Comparison of ENCODE assay signal across 11 mouse cellular contexts in the genomic region with DNA sequence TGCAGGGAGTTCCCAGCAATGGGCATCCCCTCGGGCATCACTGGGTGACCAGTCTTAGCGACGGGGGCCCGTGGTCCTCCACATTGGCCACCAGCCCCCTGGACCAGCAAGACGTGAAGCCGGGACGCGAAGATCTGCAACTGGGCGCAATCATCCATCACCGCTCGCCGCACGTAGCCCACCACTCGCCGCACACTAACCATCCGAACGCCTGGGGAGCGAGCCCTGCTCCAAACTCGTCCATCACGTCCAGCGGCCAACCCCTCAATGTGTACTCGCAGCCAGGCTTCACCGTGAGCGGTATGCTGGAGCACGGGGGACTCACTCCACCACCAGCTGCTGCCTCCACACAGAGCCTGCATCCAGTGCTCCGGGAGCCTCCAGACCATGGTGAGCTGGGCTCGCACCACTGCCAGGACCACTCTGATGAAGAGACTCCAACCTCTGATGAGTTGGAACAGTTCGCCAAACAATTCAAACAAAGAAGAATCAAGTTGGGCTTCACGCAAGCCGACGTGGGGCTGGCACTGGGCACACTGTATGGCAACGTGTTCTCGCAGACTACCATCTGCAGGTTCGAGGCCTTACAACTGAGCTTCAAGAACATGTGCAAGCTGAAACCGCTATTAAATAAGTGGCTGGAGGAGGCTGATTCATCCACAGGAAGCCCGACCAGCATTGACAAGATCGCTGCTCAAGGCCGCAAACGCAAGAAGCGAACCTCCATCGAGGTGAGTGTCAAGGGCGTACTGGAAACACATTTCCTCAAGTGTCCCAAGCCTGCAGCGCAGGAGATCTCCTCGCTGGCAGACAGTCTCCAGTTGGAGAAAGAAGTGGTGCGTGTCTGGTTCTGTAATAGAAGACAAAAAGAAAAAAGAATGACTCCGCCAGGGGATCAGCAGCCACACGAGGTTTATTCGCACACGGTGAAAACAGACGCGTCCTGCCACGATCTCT. TPM values are rescaled to one million over a fixed set of nuclear protein-coding genes. Genes with fewer than 3 reads are reported as not detected.
DNase-seq lines count a peak whose midpoint lies in the region; ATAC-seq and TF ChIP-seq lines count a peak whose summit lies in the region.
"Had no signal": no experiment of that assay in that cellular context is flagged by ENCODE, and none has a peak within 500 bp of the region (broad histone marks: within the 10 kb centered on the region; RNA-seq: fewer than 3 reads in every experiment).

No protein-coding gene starts in this region.

- no peaks in the 10 kb centered on the region for H3K9me3 ChIP-seq in liver, embryonic 12.5 days (replicated peaks)
- H3K9me3 ChIP-seq in stomach, embryonic 16.5 days (replicated peaks; ENCODE audit: control insufficient read depth, low read length), result no peaks in the 10 kb centered on the region

- H3K27me3 ChIP-seq in liver, embryonic 12.5 days (replicated peaks), result peaks cover 40% of the 10 kb centered on the region
- peaks cover 8% of the 10 kb centered on the region for H3K27me3 ChIP-seq in stomach, embryonic 16.5 days (ENCODE audit: control insufficient read depth, insufficient read depth, low read length)

- DNase-seq in gastrocnemius, adult 2 months, result no peak
- no peak for DNase-seq in gastrocnemius, postnatal 25 days
- DNase-seq in right cerebral cortex, postnatal 10 days (ENCODE audit: low spot score in 2 of 2), result peak; percentile 25 to 36
- DNase-seq in right cerebral cortex, postnatal 25 days, result no peak
- DNase-seq in c-Kit-positive CD71-positive TER-119-positive erythroid progenitor cells, embryonic 14.5 days (ENCODE audit: low spot score), result no peak
- DNase-seq in heart, adult 18-20 months, result no peak

- H3K4me3 ChIP-seq in gastrocnemius, adult 2 months, result peak overlapping the region; percentile 51
- peak overlapping the region; percentile 7; the same call in 1 of the 2 replicates for H3K4me3 ChIP-seq in liver, embryonic 12.5 days
- H3K4me3 ChIP-seq in stomach, embryonic 16.5 days (replicated peaks; ENCODE audit: low read length), result peak overlapping the region; percentile 48
- H3K4me3 ChIP-seq: myocyte had no signal

- ATAC-seq in liver, embryonic 12.5 days, result no peak
- ATAC-seq in stomach, embryonic 16.5 days (ENCODE audit: insufficient read depth, low FRiP score), result no peak

- H3K36me3 ChIP-seq in liver, embryonic 12.5 days, result no peaks in the 10 kb centered on the region
- no peaks in the 10 kb centered on the region for H3K36me3 ChIP-seq in stomach, embryonic 16.5 days (ENCODE audit: control insufficient read depth, insufficient read depth, low read length)

- no peak overlapping the region for H3K9ac ChIP-seq in liver, embryonic 12.5 days
- H3K9ac ChIP-seq in stomach, embryonic 16.5 days (ENCODE audit: low read length), result no peak overlapping the region

- TF ChIP-seq CTCF in gastrocnemius, adult 2 months (IDR thresholded peaks at IDR 0.05), result no peak

- intact Hi-C loops in gastrocnemius, adult 2 months (cut with DNase I), result no loop called here

- no peak overlapping the region for H3K27ac ChIP-seq in gastrocnemius, adult 2 months
- no peak overlapping the region for H3K27ac ChIP-seq in liver, embryonic 12.5 days
- no peak overlapping the region for H3K27ac ChIP-seq in stomach, embryonic 16.5 days (ENCODE audit: low read length)

- peak overlapping the region; percentile 51 for H3K4me2 ChIP-seq in liver, embryonic 12.5 days
- H3K4me2 ChIP-seq in stomach, embryonic 16.5 days (ENCODE audit: low read depth, low read length), result peak overlapping the region; percentile 51

- H3K4me1 ChIP-seq in liver, embryonic 12.5 days, result no peaks in the 10 kb centered on the region
- no peaks in the 10 kb centered on the region for H3K4me1 ChIP-seq in stomach, embryonic 16.5 days (ENCODE audit: control insufficient read depth, insufficient read depth, low read length)

- WGBS in liver, embryonic 12.5 days (ENCODE audit: insufficient replicate concordance), result 11% methylated on average over 42 of the region's 52 CpGs
- WGBS in stomach, embryonic 16.5 days, result 15% methylated on average over 52 of the region's 52 CpGs

RNA-seq across cellular contexts. Expression of gene Pou3f4, which starts 0.8 kb away (rescaled TPM):
- total RNA-seq in gastrocnemius, adult 2 months (2021), result not detected
- not detected for total RNA-seq in gastrocnemius, postnatal 25 days (2021)
- polyA plus RNA-seq in liver, embryonic 12.5 days (2016; fragmentation: Nextera tagmentation; extraction: Ambion mirVana), result 0.07 TPM in 1 of 2 replicates, not detected in the other
- 0.12 and 0.17 TPM in 2 replicates for polyA plus RNA-seq in stomach, embryonic 16.5 days (2015; fragmentation: Nextera tagmentation; extraction: Ambion mirVana)
- total RNA-seq in heart, adult 18-20 months (2021), result not detected
- total RNA-seq: common myeloid progenitor, adult 5-6 weeks had no signal
- polyA plus RNA-seq: C2C12, myocyte had no signal

Comparison
In these comparisons a context has a peak if more than half of its experiments do, and no peak if none do; other contexts are left out.
1. DNase-seq: peak in right cerebral cortex, postnatal 10 days (2 of 2); none in gastrocnemius, adult 2 months (single experiment), gastrocnemius, postnatal 25 days (single experiment), right cerebral cortex, postnatal 25 days (single experiment), c-Kit-positive CD71-positive TER-119-positive erythroid progenitor cells, embryonic 14.5 days (single experiment) and heart, adult 18-20 months (0 of 2).
2. Peak in every context shown above with its lines, with median percentiles within 50 percentile points of each other: H3K4me3 ChIP-seq.